Mouse (Mus musculus): ENCODE data around the gene Csnk2a1.
"Not testable (repeated sequence)": the region's sequence is repeated elsewhere in the genome, so short reads cannot be mapped to it uniquely, and the experiment has no call there.

The Csnk2a1 gene

GRCm38 (mm10) chr2:152226248-152227050, at the start of gene Csnk2a1:
Gene Csnk2a1, plus strand, starts transcription at chr2:152226839.
- in situ Hi-C loops (cut with MboI, MseI), result loop anchor here (25.0 kb wide), 1 partner anchor 689 kb away; the partner anchor contains the start of gene Fkbp1a

DNA sequence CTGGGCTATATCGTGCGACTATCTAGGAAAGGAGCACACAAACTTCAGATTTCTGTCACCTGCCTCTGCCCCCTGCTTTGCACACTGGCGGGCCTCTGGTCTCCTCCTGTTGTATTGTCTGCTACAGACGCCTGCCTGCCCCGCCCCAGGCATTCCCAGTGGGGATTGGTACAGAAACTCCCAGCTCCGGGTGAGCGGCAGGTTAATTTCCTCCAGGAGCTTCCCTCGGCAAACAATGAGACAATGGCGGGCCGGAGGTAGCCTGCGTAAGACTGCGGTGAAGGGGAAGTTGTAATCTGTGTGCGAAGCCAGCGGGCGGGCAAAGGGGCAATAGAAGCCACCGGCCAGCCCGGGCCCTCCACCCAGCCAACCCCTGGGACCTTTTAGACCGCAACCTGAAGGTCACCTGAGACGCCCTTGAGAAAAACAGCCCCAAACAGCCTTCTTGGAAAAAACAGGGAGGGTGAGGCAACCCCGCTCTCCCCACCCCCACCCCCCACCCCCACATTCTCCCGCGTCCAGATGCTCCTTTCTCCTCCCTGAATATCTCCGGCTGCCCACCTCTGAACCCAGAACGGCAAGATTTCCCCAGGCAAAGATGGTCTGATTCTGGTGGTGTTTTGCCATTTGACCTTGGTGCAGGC, 49.4 kb upstream of the Csnk2a1 start:
- in situ Hi-C loops (cut with MboI, MseI), result no loop called here

- in situ Hi-C loops (cut with MboI, MseI), result no loop called here
Measured at GRCm38 (mm10) chr2:152177806-152178170, 48.9 kb upstream of the Csnk2a1 start.

- in situ Hi-C loops (cut with MboI, MseI), result no loop called here
Measured at GRCm38 (mm10) chr2:152178345-152178744, 48.3 kb upstream of the Csnk2a1 start.

DNA sequence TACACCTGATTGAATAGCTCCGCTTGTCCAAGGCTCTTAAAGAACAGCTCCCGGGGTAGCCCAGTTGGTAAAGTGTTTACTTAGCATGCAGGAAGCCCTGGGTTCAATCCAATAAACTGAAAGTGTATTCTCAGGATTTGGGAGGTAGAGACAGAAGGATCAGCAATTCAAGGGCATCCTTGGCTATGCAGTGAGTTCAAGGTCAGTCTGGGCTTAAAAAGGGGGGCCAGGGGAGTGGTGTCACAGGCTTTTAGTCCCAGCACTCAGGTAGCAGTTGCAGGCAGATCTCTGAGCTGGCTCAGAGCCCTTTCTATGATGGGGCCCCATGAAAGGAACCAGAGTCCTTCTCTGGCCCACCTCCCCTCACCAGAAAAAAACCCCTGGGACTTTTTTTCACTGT, 47.3 kb upstream of the Csnk2a1 start:
- in situ Hi-C loops (cut with MboI, MseI), result no loop called here

DNA sequence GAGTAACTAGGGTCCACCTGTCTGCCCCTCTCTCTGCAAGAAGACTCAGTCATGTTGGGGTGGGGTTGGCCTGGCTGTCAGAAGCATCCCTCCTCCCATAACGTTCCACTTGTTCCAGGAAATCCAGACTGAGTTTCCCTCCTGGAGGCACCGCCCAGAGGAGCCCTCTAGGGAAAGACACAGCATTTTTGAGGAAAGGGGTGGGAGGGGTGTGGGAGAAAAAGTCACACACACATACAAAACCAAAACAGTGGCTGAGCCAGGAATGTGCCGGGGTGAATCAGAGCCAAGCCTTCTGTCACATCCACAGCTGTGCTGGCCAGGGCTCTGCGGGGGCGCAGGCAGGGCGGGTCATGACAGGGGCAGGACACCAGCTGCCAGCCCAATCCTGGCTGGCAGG, 46.3 kb upstream of the Csnk2a1 start:
- in situ Hi-C loops (cut with MboI, MseI), result no loop called here

- in situ Hi-C loops (cut with MboI, MseI), result no loop called here
Measured at GRCm38 (mm10) chr2:152187132-152187531, 39.5 kb upstream of the Csnk2a1 start.

- in situ Hi-C loops (cut with MboI, MseI), result no loop called here
Measured at GRCm38 (mm10) chr2:152189213-152189612, 37.4 kb upstream of the Csnk2a1 start.

DNA sequence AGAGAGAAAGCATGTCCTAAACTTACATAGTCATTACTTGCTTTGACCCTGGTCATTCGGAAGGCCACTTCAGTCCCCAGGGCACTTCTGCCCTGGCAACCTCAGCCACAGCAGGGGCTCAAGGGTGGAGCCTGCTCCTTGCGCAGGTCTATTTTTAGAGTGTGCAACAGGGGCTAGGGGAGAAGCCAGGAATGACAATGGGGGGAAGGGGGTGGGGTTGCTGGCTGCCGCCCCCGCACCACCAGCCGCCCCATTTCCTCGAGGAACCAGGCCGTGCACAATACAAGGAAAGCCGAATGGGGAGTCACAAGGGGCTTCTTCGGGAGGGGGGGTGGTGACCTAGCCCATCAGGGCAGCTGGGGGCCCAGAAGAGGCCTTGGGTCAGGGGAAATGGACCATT, 37.0 kb upstream of the Csnk2a1 start:
- in situ Hi-C loops (cut with MboI, MseI), result loop anchor here (5.0 kb wide), 1 partner anchor 167 kb away; no protein-coding TSS in a partner anchor

- in situ Hi-C loops (cut with MboI, MseI), result loop anchor here (5.0 kb wide), 1 partner anchor 168 kb away; no protein-coding TSS in a partner anchor
Measured at GRCm38 (mm10) chr2:152190161-152190560, 36.5 kb upstream of the Csnk2a1 start.

DNA sequence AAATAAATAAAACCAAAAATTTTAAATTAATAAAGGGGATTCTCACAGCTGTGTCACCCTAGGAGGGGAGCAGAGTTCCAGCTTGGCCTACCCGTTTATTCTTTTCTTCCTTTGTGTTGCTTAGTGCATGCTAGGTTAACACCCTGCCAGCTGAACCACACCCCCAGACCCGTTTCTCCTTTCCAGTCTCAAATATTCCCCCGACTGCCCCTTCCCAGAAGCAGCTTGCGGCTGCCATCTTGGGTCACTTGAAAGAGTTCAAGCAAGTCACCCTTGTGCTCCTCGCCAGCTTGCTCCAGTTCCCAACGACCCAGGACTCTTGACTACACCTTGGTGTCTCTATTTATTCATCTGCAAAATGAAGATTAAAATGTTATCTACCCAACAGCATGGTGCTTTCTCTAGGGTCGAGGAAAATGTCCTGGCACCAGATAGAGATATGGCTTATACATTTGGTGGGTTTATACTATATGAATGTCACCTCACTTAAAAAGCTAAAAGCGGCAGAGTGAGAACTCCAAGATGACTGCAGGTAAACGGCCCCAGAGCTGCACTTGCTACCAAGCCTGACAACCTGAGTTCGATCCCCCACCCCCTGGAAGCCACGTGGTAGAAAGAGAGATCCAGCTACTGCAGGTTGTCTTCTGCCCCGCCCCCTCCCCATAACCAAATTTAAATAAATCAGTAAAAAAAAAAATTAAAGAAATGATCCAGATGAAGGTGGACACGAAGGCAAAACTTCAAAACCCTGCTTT, 33.9 kb upstream of the Csnk2a1 start:
- in situ Hi-C loops (cut with MboI, MseI), result loop anchor here (5.0 kb wide), 1 partner anchor 170 kb away; no protein-coding TSS in a partner anchor

- in situ Hi-C loops (cut with MboI, MseI), result loop anchor here (5.0 kb wide), 1 partner anchor 171 kb away; no protein-coding TSS in a partner anchor
Measured at GRCm38 (mm10) chr2:152193346-152193710, 33.3 kb upstream of the Csnk2a1 start.

DNA sequence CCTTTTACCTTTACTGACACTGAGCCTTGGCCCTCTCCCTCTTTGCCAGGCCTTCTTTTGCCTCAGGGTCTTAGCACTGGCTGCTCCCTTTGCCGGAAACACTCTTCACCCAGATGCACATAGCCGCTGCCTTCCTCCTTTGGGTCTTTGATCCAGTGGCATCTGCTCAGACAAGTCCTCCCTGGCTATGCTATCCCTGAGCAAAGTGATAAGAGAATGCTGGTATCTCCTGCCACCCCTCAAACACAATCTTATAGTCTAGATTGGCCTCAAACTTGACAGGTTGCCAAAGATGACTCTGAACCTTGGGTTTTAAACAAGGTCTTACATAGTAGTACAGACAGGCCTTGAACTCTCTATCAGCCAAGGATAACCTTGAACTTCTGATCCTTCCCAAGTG, 32.1 kb upstream of the Csnk2a1 start:
- in situ Hi-C loops (cut with MboI, MseI), result loop anchor here (5.0 kb wide), 1 partner anchor 172 kb away; no protein-coding TSS in a partner anchor

GRCm38 (mm10) chr2:152196896-152197295, 29.7 kb upstream of the Csnk2a1 start:
- in situ Hi-C loops (cut with MboI, MseI), result loop anchor here (5.0 kb wide), 1 partner anchor 80 kb away; no protein-coding TSS in a partner anchor

DNA sequence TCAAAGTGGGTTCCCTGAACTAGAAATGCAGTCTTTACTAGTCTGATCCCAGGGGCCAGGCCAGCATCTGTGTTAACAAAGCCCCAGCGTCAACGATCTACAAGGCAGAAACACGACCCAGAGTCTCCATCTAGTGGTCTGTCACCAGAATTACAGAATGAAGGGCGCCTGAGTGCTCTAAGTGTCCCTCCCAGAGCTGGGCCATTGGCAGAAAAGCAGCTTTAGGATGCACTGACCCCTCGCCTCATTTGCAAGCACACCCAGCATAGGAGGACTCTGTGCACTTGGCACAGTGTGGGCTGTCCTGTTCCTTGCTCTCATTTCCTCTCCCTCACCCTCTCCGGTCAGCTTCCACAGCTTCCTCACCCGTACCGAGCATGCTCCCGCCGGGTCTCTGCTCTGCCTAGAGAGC, 29.3 kb upstream of the Csnk2a1 start:
- in situ Hi-C loops (cut with MboI, MseI), result loop anchor here (5.0 kb wide), 1 partner anchor 80 kb away; no protein-coding TSS in a partner anchor

DNA sequence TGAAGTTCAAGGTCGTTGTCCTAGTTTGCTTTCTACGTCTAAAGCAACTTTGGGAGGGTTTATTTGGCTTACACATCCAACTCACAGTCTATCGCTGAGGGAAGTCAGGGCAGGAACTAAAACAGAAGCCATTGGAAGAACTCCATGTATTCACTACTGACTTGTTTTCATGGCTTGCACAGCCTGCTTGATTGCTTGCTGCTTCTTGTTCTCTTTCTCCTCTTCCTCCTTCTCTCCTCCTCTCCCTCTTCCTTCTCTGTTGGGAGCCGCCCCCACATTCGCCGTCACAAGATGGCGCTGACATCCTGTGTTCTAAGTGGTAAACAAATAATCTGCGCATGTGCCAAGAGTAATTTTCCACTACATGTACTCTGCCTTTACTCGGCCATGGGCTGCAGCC, 20.5 kb upstream of the Csnk2a1 start:
- in situ Hi-C loops (cut with MboI, MseI), result not testable (repeated sequence)

- in situ Hi-C loops (cut with MboI, MseI), result no loop called here
Measured at GRCm38 (mm10) chr2:152211871-152212270, 14.8 kb upstream of the Csnk2a1 start.

DNA sequence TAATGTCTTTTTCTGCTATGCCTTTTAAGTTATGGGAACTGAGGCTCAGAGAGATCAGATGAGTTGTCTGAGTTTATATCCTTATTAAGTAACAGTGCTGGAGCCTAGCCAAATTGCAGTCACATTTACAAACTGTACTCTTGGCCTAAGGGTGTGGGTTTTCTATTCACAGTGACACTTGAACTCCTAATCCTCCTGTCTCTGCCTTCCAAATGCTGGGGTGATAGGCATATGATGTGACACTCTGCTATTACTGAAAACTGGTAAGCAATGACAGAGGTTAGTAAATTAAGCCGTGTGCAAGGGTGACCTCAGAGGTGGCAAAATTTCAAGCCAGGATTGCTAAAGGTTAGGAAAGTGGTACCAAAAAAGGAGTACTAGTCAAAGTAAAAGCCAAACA, 9.7 kb upstream of the Csnk2a1 start:
- in situ Hi-C loops (cut with MboI, MseI), result no loop called here

- in situ Hi-C loops (cut with MboI, MseI), result no loop called here
Measured at GRCm38 (mm10) chr2:152223521-152224300, 2.9 kb upstream of the Csnk2a1 start.

DNA sequence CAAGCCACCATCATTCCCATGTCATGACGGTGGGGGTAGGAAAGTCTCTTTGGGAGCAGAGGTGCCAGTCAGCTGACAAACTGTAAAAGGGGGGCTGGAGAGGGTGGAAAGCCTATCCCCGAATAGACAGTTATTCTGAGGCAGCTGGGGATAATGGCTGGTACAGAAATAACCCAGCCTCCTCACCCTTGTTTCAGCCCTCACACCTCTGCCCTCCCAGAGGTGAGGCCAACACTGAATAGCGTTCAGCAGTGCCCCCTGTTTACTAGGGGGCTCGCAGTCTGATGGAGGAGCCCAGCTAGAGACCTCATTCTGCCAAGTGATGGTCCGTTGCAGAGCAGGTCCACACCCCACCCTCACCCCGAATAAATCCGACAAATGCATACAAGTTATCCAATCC, 1.1 kb upstream of the Csnk2a1 start:
- in situ Hi-C loops (cut with MboI, MseI), result loop anchor here (25.0 kb wide), 1 partner anchor 688 kb away; the partner anchor contains the start of gene Fkbp1a

- in situ Hi-C loops (cut with MboI, MseI), result loop anchor here (25.0 kb wide), 1 partner anchor 690 kb away; the partner anchor contains the start of gene Fkbp1a
Measured at GRCm38 (mm10) chr2:152227051-152227481, 427 bp downstream of the Csnk2a1 start.
